25 mouse cellular contexts compared by ENCODE assay signal in genomic region chr11:55178830-55179229, GRCm38 (mm10). TPM values are rescaled to one million over a fixed set of nuclear protein-coding genes. Genes with fewer than 3 reads are reported as not detected.
DNase-seq lines count a peak whose midpoint lies in the region; ATAC-seq lines count a peak whose summit lies in the region.
"Had no signal": no experiment of that assay in that cellular context is flagged by ENCODE, and none has a peak within 500 bp of the region (broad histone marks: within the 10 kb centered on the region; RNA-seq: fewer than 3 reads in every experiment).

No protein-coding gene starts in this region.

- no peaks in the 10 kb centered on the region for H3K27me3 ChIP-seq in limb, embryonic 15.5 days
- H3K27me3 ChIP-seq in limb, embryonic 10.5 days (ENCODE audit: low read depth, poor library complexity, severe bottlenecking), result 0 out of 2 replicates have a peak, but pooled peaks cover 3% of the 10 kb centered on the region
- H3K27me3 ChIP-seq in liver, embryonic 16.5 days (ENCODE audit: control insufficient read depth, insufficient read depth, low read depth, low read length), result no peaks in the 10 kb centered on the region
- no peaks in the 10 kb centered on the region; the same call in 1 of the 2 replicates for H3K27me3 ChIP-seq in kidney, embryonic 15.5 days
- H3K27me3 ChIP-seq: intestine, embryonic 15.5 days had no signal

- no peaks in the 10 kb centered on the region for H3K4me1 ChIP-seq in limb, embryonic 15.5 days
- peaks cover 7% of the 10 kb centered on the region; the same call in 1 of the 2 replicates for H3K4me1 ChIP-seq in limb, embryonic 10.5 days
- H3K4me1 ChIP-seq in liver, embryonic 16.5 days (ENCODE audit: control insufficient read depth, low read depth, low read length), result no peaks in the 10 kb centered on the region; the same call in 1 of the 2 replicates
- H3K4me1 ChIP-seq in kidney, embryonic 15.5 days, result no peaks in the 10 kb centered on the region
- H3K4me1 ChIP-seq: intestine, embryonic 15.5 days had no signal

- no peak for DNase-seq in limb, embryonic 10.5 days (ENCODE audit: low spot score)
- peak; percentile 52 for DNase-seq in adipocyte (ENCODE audit: low spot score)
- DNase-seq in fat pad, adult 2 months (ENCODE audit: extremely low read depth, low read depth, low spot score), result peak; percentile 75
- DNase-seq in layer of hippocampus, postnatal 25 days (ENCODE audit: extremely low spot score in 1 of 2, low spot score in 1 of 2), result no peak
- DNase-seq: cerebellum, adult 2 months; cerebellum, postnatal 10 days; gastrocnemius, adult 2 months; gastrocnemius, postnatal 25 days; heart, adult 11 months; heart, postnatal 14 days had no signal

- H3K27ac ChIP-seq in limb, embryonic 15.5 days, result no peak overlapping the region
- no peak overlapping the region for H3K27ac ChIP-seq in limb, embryonic 10.5 days
- H3K27ac ChIP-seq in liver, embryonic 16.5 days (ENCODE audit: low read length), result no peak overlapping the region
- H3K27ac ChIP-seq in kidney, embryonic 15.5 days, result no peak overlapping the region
- H3K27ac ChIP-seq: embryonic facial prominence, embryonic 10.5 days; forebrain, embryonic 10.5 days; gastrocnemius, adult 2 months; heart, embryonic 10.5 days; hindbrain, embryonic 10.5 days; hindbrain, embryonic 14.5 days; intestine, embryonic 15.5 days had no signal

- no peaks in the 10 kb centered on the region for H3K9me3 ChIP-seq in limb, embryonic 15.5 days
- H3K9me3 ChIP-seq in limb, embryonic 10.5 days (replicated peaks), result no peaks in the 10 kb centered on the region
- H3K9me3 ChIP-seq in liver, embryonic 16.5 days (replicated peaks; ENCODE audit: control insufficient read depth, low read length), result no peaks in the 10 kb centered on the region
- H3K9me3 ChIP-seq in kidney, embryonic 15.5 days (replicated peaks), result no peaks in the 10 kb centered on the region
- H3K9me3 ChIP-seq: embryonic facial prominence, embryonic 10.5 days; forebrain, embryonic 10.5 days; G1E; heart, embryonic 10.5 days; hindbrain, embryonic 10.5 days; intestine, embryonic 15.5 days had no signal

- ATAC-seq in limb, embryonic 15.5 days (ENCODE audit: insufficient number of reproducible peaks, low FRiP score, low TSS enrichment, low read depth), result peak; percentile 57; the same call in 1 of the 2 replicates
- peak; percentile 65 for ATAC-seq in liver, embryonic 16.5 days (ENCODE audit: low read depth)
- no peak for ATAC-seq in kidney, embryonic 15.5 days (replicated peaks; ENCODE audit: low FRiP score)
- ATAC-seq: CD4-positive, CD25-positive, alpha-beta regulatory T cell, adult 4 months; forebrain, embryonic 14.5 days; intestine, embryonic 15.5 days had no signal

- H3K36me3 ChIP-seq in limb, embryonic 15.5 days, result no peaks in the 10 kb centered on the region
- no peaks in the 10 kb centered on the region for H3K36me3 ChIP-seq in limb, embryonic 10.5 days
- H3K36me3 ChIP-seq in liver, embryonic 16.5 days (ENCODE audit: control insufficient read depth, insufficient read depth), result no peaks in the 10 kb centered on the region
- H3K36me3 ChIP-seq in kidney, embryonic 15.5 days, result no peaks in the 10 kb centered on the region
- H3K36me3 ChIP-seq: embryonic facial prominence, embryonic 10.5 days; forebrain, embryonic 10.5 days; G1E; heart, embryonic 10.5 days; hindbrain, embryonic 10.5 days; intestine, embryonic 15.5 days had no signal

- WGBS in limb, embryonic 15.5 days, result 72% methylated on average over 4 of the region's 4 CpGs
- 82% methylated on average over 4 of the region's 4 CpGs for WGBS in limb, embryonic 10.5 days
- whole genome bisulfite sequencing in liver, embryonic 16.5 days (ENCODE audit: insufficient replicate concordance), result 60% methylated on average over 4 of the region's 4 CpGs
- WGBS in kidney, embryonic 15.5 days, result 85% methylated on average over 4 of the region's 4 CpGs

- no peak overlapping the region for H3K4me3 ChIP-seq in limb, embryonic 15.5 days
- no peak overlapping the region for H3K4me3 ChIP-seq in limb, embryonic 10.5 days
- H3K4me3 ChIP-seq in liver, embryonic 16.5 days (ENCODE audit: low read depth, low read length), result no peak overlapping the region
- H3K4me3 ChIP-seq in kidney, embryonic 15.5 days (replicated peaks), result no peak overlapping the region
- H3K4me3 ChIP-seq: embryonic facial prominence, embryonic 10.5 days; forebrain, embryonic 10.5 days; gastrocnemius, adult 2 months; heart, embryonic 10.5 days; hindbrain, embryonic 10.5 days; intestine, embryonic 15.5 days had no signal

- H3K4me2 ChIP-seq in limb, embryonic 15.5 days, result no peak overlapping the region
- no peak overlapping the region for H3K4me2 ChIP-seq in liver, embryonic 16.5 days (ENCODE audit: low read depth, low read length)
- no peak overlapping the region for H3K4me2 ChIP-seq in kidney, embryonic 15.5 days
- H3K4me2 ChIP-seq: hindbrain, embryonic 14.5 days; intestine, embryonic 15.5 days had no signal

- H3K9ac ChIP-seq in limb, embryonic 15.5 days, result no peak overlapping the region
- no peak overlapping the region for H3K9ac ChIP-seq in liver, embryonic 16.5 days (ENCODE audit: low read depth, low read length)
- no peak overlapping the region for H3K9ac ChIP-seq in kidney, embryonic 15.5 days
- H3K9ac ChIP-seq: hindbrain, embryonic 14.5 days; intestine, embryonic 15.5 days had no signal

RNA-seq across cellular contexts. Expression of gene Slc36a2, which starts 6.0 kb away (rescaled TPM):
- 2.1 and 3.6 TPM in 2 replicates for polyA plus RNA-seq in limb, embryonic 15.5 days (2015; fragmentation: Nextera tagmentation; extraction: Ambion mirVana)
- polyA plus RNA-seq in limb, embryonic 10.5 days (2016; fragmentation: Nextera tagmentation; extraction: Ambion mirVana), result 0.06 and 0.29 TPM in 2 replicates
- polyA plus RNA-seq in liver, embryonic 16.5 days (2015; fragmentation: Nextera tagmentation; extraction: Ambion mirVana), result 39.3 and 51.1 TPM in 2 replicates
- total RNA-seq in layer of hippocampus, postnatal 25 days (2021), result under 1 TPM in 1 of 2 experiments, not detected in 1; 0.10 TPM
- 0.83 and 2.4 TPM in 2 replicates for polyA plus RNA-seq in kidney, embryonic 15.5 days (2015; fragmentation: Nextera tagmentation; extraction: Ambion mirVana)
- polyA plus RNA-seq: CD4-positive, CD25-positive, alpha-beta regulatory T cell, adult 4 months; G1E had no signal

RNA-seq across cellular contexts. Expression of gene Slc36a1, which starts 25.3 kb away (rescaled TPM):
- polyA plus RNA-seq in limb, embryonic 15.5 days (2015; fragmentation: Nextera tagmentation; extraction: Ambion mirVana), result 1.9 and 2.1 TPM in 2 replicates
- polyA plus RNA-seq in limb, embryonic 10.5 days (2016; fragmentation: Nextera tagmentation; extraction: Ambion mirVana), result 1.2 TPM in 2 replicates
- 2.3 and 2.5 TPM in 2 replicates for polyA plus RNA-seq in liver, embryonic 16.5 days (2015; fragmentation: Nextera tagmentation; extraction: Ambion mirVana)
- total RNA-seq in layer of hippocampus, postnatal 25 days (2021), result 10 to 100 TPM; 59.3 to 61.5 TPM
- polyA plus RNA-seq in kidney, embryonic 15.5 days (2015; fragmentation: Nextera tagmentation; extraction: Ambion mirVana), result 1.5 and 3.1 TPM in 2 replicates

RNA-seq across cellular contexts. Expression of gene Slc36a3, which starts 27.3 kb away (rescaled TPM):
- not detected in 2 replicates for polyA plus RNA-seq in limb, embryonic 15.5 days (2015; fragmentation: Nextera tagmentation; extraction: Ambion mirVana)
- not detected in 2 replicates for polyA plus RNA-seq in limb, embryonic 10.5 days (2016; fragmentation: Nextera tagmentation; extraction: Ambion mirVana)
- polyA plus RNA-seq in liver, embryonic 16.5 days (2015; fragmentation: Nextera tagmentation; extraction: Ambion mirVana), result not detected in 2 replicates
- not detected for total RNA-seq in layer of hippocampus, postnatal 25 days (2021)
- polyA plus RNA-seq in kidney, embryonic 15.5 days (2015; fragmentation: Nextera tagmentation; extraction: Ambion mirVana), result not detected in 2 replicates
- total RNA-seq: adrenal gland, adult 18-20 months; gastrocnemius, adult 2 months; gastrocnemius, postnatal 25 days; heart, postnatal 14 days had no signal
- polyA plus RNA-seq: cerebellum, adult 2 months; embryonic facial prominence, embryonic 10.5 days; embryonic facial prominence, embryonic 14.5 days; forebrain, embryonic 10.5 days; forebrain, embryonic 14.5 days; G1E; heart, embryonic 10.5 days; heart, embryonic 14.5 days; hindbrain, embryonic 10.5 days; hindbrain, embryonic 14.5 days; intestine, embryonic 15.5 days had no signal

Comparison
In these comparisons a context has a peak if more than half of its experiments do, and no peak if none do; other contexts are left out.
1. DNase-seq: peak in adipocyte (single experiment) and fat pad, adult 2 months (single experiment); none in limb, embryonic 10.5 days (single experiment) and layer of hippocampus, postnatal 25 days (0 of 2).